Mouse (Mus musculus) stomach, embryonic 15.5 days (tissue): ENCODE data around the gene 4921501E09Rik. TPM values are rescaled to one million over a fixed set of nuclear protein-coding genes. Genes with fewer than 3 reads are reported as not detected.
"Not testable (repeated sequence)": the region's sequence is repeated elsewhere in the genome, so short reads cannot be mapped to it uniquely, and the experiment has no call there.

Experiments
- ATAC-seq: fragments of 200-750 bp; cut with Nextera tagmentation; 2 replicates; pipeline ENCODE4 v1.8.0; 2017; ENCODE audit warnings: low read depth, moderate number of reproducible peaks, moderate TSS enrichment; ENCODE audit not compliant: insufficient read depth, low FRiP score
- H3K27ac ChIP-seq: fragments of 300-500 bp; sonication (generic); 2 replicates; pipeline ENCODE4 v1.5.1; 2015; ENCODE audit warnings: mild to moderate bottlenecking, inconsistent platforms
- H3K27me3 ChIP-seq: fragments of 300-500 bp; sonication (generic); replicated peaks from 2 replicates; pipeline ENCODE4 v1.6.1; 2015; ENCODE audit warnings: inconsistent platforms
- H3K36me3 ChIP-seq: fragments of 300-500 bp; sonication (generic); 2 replicates; pipeline ENCODE4 v1.6.1; 2015; ENCODE audit warnings: inconsistent platforms
- H3K4me1 ChIP-seq: fragments of 300-500 bp; sonication (generic); 2 replicates; pipeline ENCODE4 v1.6.1; 2015; ENCODE audit warnings: inconsistent platforms
- H3K4me2 ChIP-seq: fragments of 300-500 bp; sonication (generic); 2 replicates; pipeline ENCODE4 v1.6.1; 2015; ENCODE audit warnings: mild to moderate bottlenecking, inconsistent platforms
- H3K4me3 ChIP-seq: fragments of 300-500 bp; sonication (generic); replicated peaks from 2 replicates; pipeline ENCODE4 v1.5.1; 2015; ENCODE audit warnings: inconsistent platforms
- H3K9ac ChIP-seq: fragments of 300-500 bp; sonication (generic); 2 replicates; pipeline ENCODE4 v1.6.1; 2015; ENCODE audit warnings: inconsistent platforms
- H3K9me3 ChIP-seq: fragments of 300-500 bp; sonication (generic); 2 replicates; pipeline ENCODE4 v1.6.1; 2016; ENCODE audit warnings: inconsistent platforms
- WGBS: fragments of 180-500 bp; shearing (Covaris S2); methylation state at CpG from one replicate; pipeline ENCODE4 v1.1.7; 2015; 5-methylcytosine and 5-hydroxymethylcytosine counted together
- polyA plus RNA-seq: library from polyadenylated mRNA; unstranded; fragments of >200 nt; fragmentation: Nextera tagmentation; extraction: Ambion mirVana; gene quantifications from 2 replicates; pipeline ENCODE4 v1.2.1, GENCODE M21; 2015

4921501E09Rik gene
- not detected in 2 replicates for polyA plus RNA-seq

GRCm38 (mm10) chr17:33067958-33068357 lies at the start of gene 4921501E09Rik:
Gene 4921501E09Rik (minus strand): TSS chr17:33068058.
- 50% methylated on average over 1 of the region's 1 CpGs for WGBS
- no peak within 1 kb of the TSS for H3K9ac ChIP-seq
- no peak for ATAC-seq
- no peaks in the 10 kb centered on the region for H3K36me3 ChIP-seq
- H3K27me3 ChIP-seq: no peaks in the 10 kb centered on the region
- H3K4me3 ChIP-seq: no peak within 1 kb of the TSS
- H3K27ac ChIP-seq: no peak within 1 kb of the TSS
- H3K9me3 ChIP-seq: no peaks in the 10 kb centered on the region
- H3K4me1 ChIP-seq: no peaks in the 10 kb centered on the region
- H3K4me2 ChIP-seq: no peak within 1 kb of the TSS

- WGBS: 90% methylated on average over 2 of the region's 2 CpGs
- Histone ChIP-seq H3K4me3 (no peak overlapping the region), H3K9me3 (no peaks in the 10 kb centered on the region), H3K27me3 (no peaks in the 10 kb centered on the region), H3K4me1 (peaks cover 7% of the 10 kb centered on the region), H3K4me2 (no peak overlapping the region), H3K27ac (no peak overlapping the region), H3K9ac (no peak overlapping the region), H3K36me3 (no peaks in the 10 kb centered on the region)
- ATAC-seq: no peak
These were observed 29.5 kb upstream of the 4921501E09Rik start for GRCm38 (mm10) chr17:33097396-33097795.

- Histone ChIP-seq H3K4me1 (peaks cover 7% of the 10 kb centered on the region), H3K4me3 (peak overlapping the region; percentile 67), H3K27me3 (no peaks in the 10 kb centered on the region), H3K4me2 (peak overlapping the region; percentile 60), H3K9ac (peak overlapping the region; percentile 49; the same call in 1 of the 2 replicates), H3K36me3 (no peaks in the 10 kb centered on the region), H3K27ac (peak overlapping the region; percentile 93), H3K9me3 (no peaks in the 10 kb centered on the region)
- ATAC-seq: peak; percentile 69
- WGBS: 1% methylated on average over 31 of the region's 31 CpGs
These were observed 24.7 kb upstream of the 4921501E09Rik start for GRCm38 (mm10) chr17:33092391-33093193.

- Histone ChIP-seq H3K4me3 (0 out of 2 replicates have a peak overlapping the region, but pooled peaks have one; percentile 67), H3K4me1 (peaks cover 7% of the 10 kb centered on the region), H3K4me2 (peak overlapping the region; percentile 60; the same call in 1 of the 2 replicates), H3K27me3 (no peaks in the 10 kb centered on the region), H3K36me3 (no peaks in the 10 kb centered on the region), H3K27ac (peak overlapping the region; percentile 93; the same call in 1 of the 2 replicates), H3K9me3 (no peaks in the 10 kb centered on the region), H3K9ac (no peak overlapping the region)
- WGBS: 41% methylated on average over 1 of the region's 1 CpGs
- no peak for ATAC-seq
These were observed 23.8 kb upstream of the 4921501E09Rik start for GRCm38 (mm10) chr17:33091630-33092029.

GRCm38 (mm10) chr17:33089220-33089949 lies 21.5 kb upstream of the 4921501E09Rik start, which contains the start of gene Zfp563:
Gene Zfp563 (plus strand): TSS chr17:33089310.
- no peaks in the 10 kb centered on the region for H3K9me3 ChIP-seq
- ATAC-seq: peak; percentile 86
- H3K27me3 ChIP-seq: no peaks in the 10 kb centered on the region
- H3K9ac ChIP-seq: peak within 1 kb of the TSS; percentile 61; the same call in 1 of the 2 replicates
- peak within 1 kb of the TSS; percentile 69 for H3K4me2 ChIP-seq
- no peaks in the 10 kb centered on the region for H3K36me3 ChIP-seq
- peak within 1 kb of the TSS; percentile 69 for H3K4me3 ChIP-seq
- peaks cover 7% of the 10 kb centered on the region for H3K4me1 ChIP-seq
- 3% methylated on average over 34 of the region's 34 CpGs for WGBS
- peak within 1 kb of the TSS; percentile 90 for H3K27ac ChIP-seq

GRCm38 (mm10) chr17:33063001-33063400 lies 4.9 kb downstream of the 4921501E09Rik start:
- WGBS: 0% methylated on average over 1 of the region's 1 CpGs
- Histone ChIP-seq H3K9ac (no peak overlapping the region), H3K36me3 (no peaks in the 10 kb centered on the region), H3K4me3 (no peak overlapping the region), H3K27me3 (no peaks in the 10 kb centered on the region), H3K4me2 (no peak overlapping the region), H3K9me3 (no peaks in the 10 kb centered on the region), H3K27ac (no peak overlapping the region), H3K4me1 (no peaks in the 10 kb centered on the region)
- ATAC-seq: no peak

- Histone ChIP-seq H3K36me3 (no peaks in the 10 kb centered on the region), H3K9ac (no peak overlapping the region), H3K27ac (no peak overlapping the region), H3K27me3 (no peaks in the 10 kb centered on the region), H3K4me3 (no peak overlapping the region), H3K4me1 (no peaks in the 10 kb centered on the region), H3K9me3 (no peaks in the 10 kb centered on the region), H3K4me2 (no peak overlapping the region)
- WGBS: 11% methylated on average over 1 of the region's 1 CpGs
- no peak for ATAC-seq
These were observed 9.1 kb downstream of the 4921501E09Rik start for GRCm38 (mm10) chr17:33058791-33059190.

GRCm38 (mm10) chr17:33032900-33033891 lies 34.7 kb downstream of the 4921501E09Rik start, which contains the start of gene Zfp763:
Gene Zfp763 (minus strand): TSS chr17:33033402.
- ATAC-seq: peak; percentile 91
- Histone ChIP-seq H3K36me3 (no peaks in the 10 kb centered on the region), H3K4me3 (peak within 1 kb of the TSS; percentile 89), H3K4me1 (no peaks in the 10 kb centered on the region), H3K27ac (peak within 1 kb of the TSS; percentile 88), H3K9me3 (no peaks in the 10 kb centered on the region), H3K9ac (peak within 1 kb of the TSS; percentile 80), H3K4me2 (peak within 1 kb of the TSS; percentile 61), H3K27me3 (no peaks in the 10 kb centered on the region)
- 3% methylated on average over 27 of the region's 27 CpGs for WGBS

- no peak for ATAC-seq
- Histone ChIP-seq H3K9me3 (no peaks in the 10 kb centered on the region), H3K4me2 (peak overlapping the region; percentile 61), H3K36me3 (peaks cover 3% of the 10 kb centered on the region; the same call in 1 of the 2 replicates), H3K27me3 (no peaks in the 10 kb centered on the region), H3K27ac (no peak overlapping the region), H3K9ac (no peak overlapping the region), H3K4me3 (peak overlapping the region; percentile 89), H3K4me1 (no peaks in the 10 kb centered on the region)
- 7% methylated on average over 10 of the region's 10 CpGs for WGBS
These were observed 35.5 kb downstream of the 4921501E09Rik start for GRCm38 (mm10) chr17:33032376-33032775.

- H3K4me1 ChIP-seq, H3K4me2 ChIP-seq, H3K9ac ChIP-seq, H3K27me3 ChIP-seq, ATAC-seq, H3K27ac ChIP-seq, H3K4me3 ChIP-seq: not testable (repeated sequence)
- H3K36me3 ChIP-seq: peaks cover 43% of the 10 kb centered on the region
- peaks cover 20% of the 10 kb centered on the region; the same call in 1 of the 2 replicates for H3K9me3 ChIP-seq
These were observed 47.4 kb downstream of the 4921501E09Rik start for GRCm38 (mm10) chr17:33020434-33020833.
